Comparison of ENCODE assay signal across 14 mouse cellular contexts in genomic region chr14:48303841-48304240, GRCm38 (mm10).
DNase-seq lines count a peak whose midpoint lies in the region; ATAC-seq and TF ChIP-seq lines count a peak whose summit lies in the region.
"Had no signal": no experiment of that assay in that cellular context is flagged by ENCODE, and none has a peak within 500 bp of the region (broad histone marks: within the 10 kb centered on the region; RNA-seq: fewer than 3 reads in every experiment).

No protein-coding gene starts in this region.

- H3K4me3 ChIP-seq in embryonic fibroblast, embryonic 13.5 days (ENCODE audit: insufficient read depth, low read length): no peak overlapping the region
- H3K4me3 ChIP-seq: forebrain, embryonic 13.5 days; intestine, embryonic 15.5 days; layer of hippocampus, adult 2 months; liver, embryonic 15.5 days had no signal

- DNase-seq in kidney, postnatal 10 days: peak; percentile 24
- DNase-seq in kidney, adult 18-20 months: no peak
- DNase-seq in R1 (ENCODE audit: low read depth, low spot score): peak; percentile 24
- peak; percentile 10 to 18 for DNase-seq in thymus, postnatal 10 days (ENCODE audit: low spot score in 2 of 2)
- DNase-seq in right cerebral cortex, postnatal 25 days: no peak
- DNase-seq: adrenal gland, adult 8-10 months; gastrocnemius, postnatal 36 days had no signal

- ATAC-seq in cerebellum, adult (ENCODE audit: insufficient number of reproducible peaks, low FRiP score, low TSS enrichment): no peak
- ATAC-seq: intestine, embryonic 15.5 days; midbrain, embryonic 16.5 days had no signal

- peak overlapping the region; percentile 30; the same call in 1 of the 2 replicates for H3K27ac ChIP-seq in embryonic fibroblast, embryonic 13.5 days (ENCODE audit: insufficient read depth, low read length)
- H3K27ac ChIP-seq: forebrain, embryonic 13.5 days; intestine, embryonic 15.5 days; liver, embryonic 15.5 days had no signal

- H3K4me1 ChIP-seq in embryonic fibroblast, embryonic 13.5 days (ENCODE audit: control insufficient read depth, insufficient read depth, low read length): peaks cover 5% of the 10 kb centered on the region; the same call in 1 of the 2 replicates
- H3K4me1 ChIP-seq: forebrain, embryonic 13.5 days; intestine, embryonic 15.5 days; liver, embryonic 15.5 days had no signal

- no peak for TF ChIP-seq CTCF in embryonic fibroblast, embryonic 13.5 days (IDR thresholded peaks at IDR 0.05; ENCODE audit: borderline replicate concordance, insufficient read depth, low read length)

- no peak for TF ChIP-seq POLR2A in embryonic fibroblast, embryonic 13.5 days (IDR thresholded peaks at IDR 0.05; ENCODE audit: low read depth, low read length)

Comparison
In these comparisons a context has a peak if more than half of its experiments do, and no peak if none do; other contexts are left out.
1. DNase-seq: peak in kidney, postnatal 10 days (single experiment), R1 (single experiment) and thymus, postnatal 10 days (2 of 2); none in kidney, adult 18-20 months (single experiment) and right cerebral cortex, postnatal 25 days (single experiment).